Mouse (Mus musculus): ENCODE measurements around the gene Btrc.
"Not testable (repeated sequence)": the region's sequence is repeated elsewhere in the genome, so short reads cannot be mapped to it uniquely, and the experiment has no call there.

Btrc gene

GRCm38 (mm10) chr19:45535929-45536328 is 172.4 kb downstream of the Btrc start:
- no peak for DNase-seq

- DNase-seq, result peak; percentile 73
These were observed 174.0 kb downstream of the Btrc start for GRCm38 (mm10) chr19:45537505-45537904.

GRCm38 (mm10) chr19:45540657-45541408 is 177.3 kb downstream of the Btrc start:
- no peak for DNase-seq

GRCm38 (mm10) chr19:45541409-45542041 is 178.0 kb downstream of the Btrc start:
- no peak for DNase-seq

DNA sequence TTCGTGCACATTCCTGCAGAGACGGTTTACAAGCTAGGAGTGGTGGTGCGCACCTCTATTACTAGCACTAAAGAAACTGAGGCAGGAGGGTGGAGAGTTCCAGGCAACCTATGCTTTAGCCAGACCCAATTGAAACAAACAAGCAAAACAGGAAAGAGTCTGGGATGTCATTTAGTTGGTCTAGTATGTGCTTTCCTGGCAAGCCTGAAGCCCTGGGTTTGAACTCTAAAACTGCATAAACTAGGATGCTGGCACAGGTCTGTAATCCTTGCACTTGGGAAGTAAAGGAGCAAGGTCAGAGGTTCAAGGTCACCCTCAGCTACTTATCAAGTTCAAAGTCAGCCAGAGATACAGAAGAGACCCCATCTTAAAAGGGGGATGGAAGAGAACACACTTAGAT is 178.5 kb downstream of the Btrc start:
- no peak for DNase-seq

DNA sequence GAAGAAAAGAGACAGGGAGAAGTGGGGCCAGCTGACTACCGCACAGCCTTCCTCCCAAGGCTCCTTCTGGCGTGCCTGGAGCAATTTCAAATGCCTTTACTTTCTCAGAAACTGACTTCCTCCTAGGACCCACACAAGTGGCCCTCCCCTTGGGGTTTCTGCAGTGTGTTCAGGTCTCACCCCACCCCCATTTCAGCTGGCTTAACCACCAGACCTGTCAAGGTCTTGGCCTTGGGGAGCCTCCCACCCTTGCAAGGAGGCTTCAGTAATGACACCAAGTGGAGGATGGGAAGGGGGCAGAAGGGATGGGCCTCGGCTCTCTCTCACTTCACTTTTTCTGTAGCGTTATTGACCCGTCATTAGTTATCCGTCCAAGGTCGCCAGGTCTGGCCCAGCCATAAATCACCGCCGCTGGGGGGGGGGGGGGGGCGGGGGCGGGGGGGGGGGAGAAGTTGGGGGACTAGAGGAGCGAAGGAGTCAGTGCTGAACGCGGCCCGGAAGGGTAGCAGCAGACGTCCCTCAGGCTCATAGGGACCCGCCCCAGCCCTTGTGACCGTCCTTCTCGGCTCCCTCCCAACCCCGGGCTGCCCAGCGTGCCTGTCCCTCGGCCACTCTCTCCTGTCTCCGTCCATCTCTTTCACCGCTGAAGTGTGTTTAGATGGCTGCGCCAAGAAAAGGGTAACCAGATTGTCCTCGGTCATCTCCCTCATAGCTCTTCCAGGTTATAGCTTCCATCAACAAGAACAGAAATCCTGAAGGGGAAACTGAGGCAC is 180.8 kb downstream of the Btrc start:
- DNase-seq, result no peak

GRCm38 (mm10) chr19:45544925-45545321 is 181.4 kb downstream of the Btrc start:
- peak; percentile 80 for DNase-seq

- not testable (repeated sequence) for DNase-seq
These were observed 184.7 kb downstream of the Btrc start for GRCm38 (mm10) chr19:45548196-45548595.

- DNase-seq, result no peak
These were observed 185.8 kb downstream of the Btrc start for GRCm38 (mm10) chr19:45549128-45549915.

GRCm38 (mm10) chr19:45549948-45550347 is 186.4 kb downstream of the Btrc start:
- DNase-seq, result no peak

- DNase-seq, result no peak
These were observed 188.7 kb downstream of the Btrc start for GRCm38 (mm10) chr19:45552187-45552586.

GRCm38 (mm10) chr19:45554136-45554535 is 190.6 kb downstream of the Btrc start:
- no peak for DNase-seq

- DNase-seq, result peak; percentile 84
These were observed 196.8 kb downstream of the Btrc start, which contains the start of the genes Poll and Gm17018 for GRCm38 (mm10) chr19:45560153-45560890. Gene Poll (minus strand): TSS chr19:45560531. Gene Gm17018 (plus strand): TSS chr19:45560615.

DNA sequence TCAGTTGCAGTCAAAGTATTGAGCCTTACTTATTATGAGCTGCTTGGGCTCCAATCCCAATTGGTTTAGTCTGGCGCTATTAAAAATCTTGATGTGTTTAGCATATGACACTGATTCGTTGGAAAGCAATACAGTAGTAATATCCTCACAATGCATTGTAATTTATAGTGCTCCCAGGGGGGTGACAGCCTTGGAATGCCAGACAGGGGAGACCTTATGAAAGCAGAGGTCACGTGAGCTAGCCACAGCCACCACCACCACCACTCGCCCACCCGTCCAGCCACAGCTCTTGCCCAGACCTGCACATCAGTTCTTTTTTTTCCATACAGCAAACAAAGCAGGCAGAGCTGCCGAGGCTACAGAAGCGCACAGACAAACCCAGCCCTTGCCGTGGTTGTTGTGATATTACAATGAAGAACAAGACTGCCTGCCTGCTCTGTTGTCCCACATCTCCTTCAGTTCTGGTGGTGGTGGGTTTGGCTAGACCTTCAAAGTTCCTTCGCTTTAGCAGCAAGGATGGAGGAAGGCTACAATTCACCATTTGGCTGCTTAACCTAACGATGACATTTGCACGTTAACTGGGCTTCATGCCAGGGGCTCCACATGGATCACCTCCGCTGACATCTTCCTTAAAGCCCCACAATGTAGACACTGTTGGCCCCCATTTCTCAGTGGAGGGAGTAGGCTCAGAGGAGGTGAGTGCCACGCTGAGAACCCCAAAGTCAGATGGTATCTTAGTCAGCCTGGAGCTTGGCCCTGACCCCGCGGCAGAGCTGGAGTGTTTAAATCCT is 202.6 kb downstream of the Btrc start:
- no peak for DNase-seq

DNA sequence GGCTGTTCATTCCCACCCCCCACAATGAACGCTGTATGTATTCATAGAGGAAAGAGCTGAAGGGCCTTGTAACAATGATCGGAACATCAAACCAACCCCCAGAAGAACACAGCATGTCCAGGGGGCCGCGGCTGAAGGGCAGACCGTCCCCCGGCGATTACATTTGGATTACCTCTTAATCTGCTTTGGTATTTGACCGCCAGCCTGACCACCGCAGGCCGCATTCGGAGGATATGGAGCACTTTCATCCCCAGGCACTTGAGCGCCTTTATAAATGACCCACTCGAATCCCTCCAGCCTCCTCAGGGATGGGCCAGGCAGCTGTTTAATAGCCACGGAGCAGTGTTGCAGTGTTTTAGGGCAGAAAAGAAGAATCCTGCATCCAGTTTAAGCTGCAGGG is 203.8 kb downstream of the Btrc start:
- DNase-seq, result no peak

- DNase-seq, result no peak
These were observed 209.5 kb downstream of the Btrc start for GRCm38 (mm10) chr19:45573033-45573432.

DNA sequence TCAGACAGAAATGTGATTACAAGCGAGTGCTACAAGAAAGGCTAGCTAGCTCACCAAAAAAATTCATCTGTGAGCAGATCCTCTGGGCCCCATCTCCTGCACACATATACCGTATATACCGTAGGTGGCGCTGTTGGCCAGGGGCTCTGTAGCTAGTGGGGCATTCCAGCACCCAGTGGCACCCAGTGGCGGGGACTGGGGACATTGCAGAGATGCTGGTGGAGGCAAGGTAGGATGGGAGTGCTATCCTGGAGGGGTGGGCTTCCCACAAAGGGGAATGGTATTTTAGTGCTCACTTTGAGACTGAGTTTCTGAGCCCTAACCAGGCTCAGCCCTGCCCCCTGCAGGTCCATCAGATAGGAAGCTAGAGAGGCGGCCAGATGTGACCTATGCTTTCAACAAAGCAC is 210.3 kb downstream of the Btrc start:
- peak; percentile 78 for DNase-seq

GRCm38 (mm10) chr19:45574339-45574898 is 210.9 kb downstream of the Btrc start:
- DNase-seq, result no peak

- DNase-seq, result no peak
These were observed 211.6 kb downstream of the Btrc start for GRCm38 (mm10) chr19:45574941-45575631.

DNA sequence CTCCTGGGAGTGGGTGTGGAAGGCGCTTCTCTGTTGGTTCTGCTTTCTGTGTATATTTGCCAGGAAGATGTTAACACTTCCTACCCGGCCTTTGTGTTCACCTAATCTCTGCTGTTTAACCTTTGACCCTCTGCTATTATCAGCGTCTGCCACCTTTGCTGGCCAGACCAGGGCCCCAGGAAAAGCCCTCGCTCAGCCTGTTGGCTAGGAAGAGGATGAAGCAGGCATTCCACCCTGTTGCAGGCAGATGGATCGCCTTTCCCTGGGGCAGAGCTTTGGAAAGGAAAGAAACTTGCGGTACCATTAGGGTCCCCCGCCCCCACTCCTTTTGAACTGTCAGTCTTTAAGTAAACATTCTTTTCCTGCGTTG is 212.1 kb downstream of the Btrc start:
- DNase-seq, result no peak
